Mouse (Mus musculus) limb, embryonic 10.5 days (tissue): ENCODE measurements around the gene Prf1. TPM values are rescaled to one million over a fixed set of nuclear protein-coding genes. Genes with fewer than 3 reads are reported as not detected.

Experiments used
- DNase-seq: peaks from one replicate; pipeline ENCODE4 v3.0.0-alpha.2; 2017; ENCODE audit warnings: low spot score
- H3K27ac ChIP-seq: fragments of 300-500 bp; sonication (generic); 2 replicates; pipeline ENCODE4 v1.5.1; 2016; ENCODE audit warnings: mild to moderate bottlenecking
- H3K27me3 ChIP-seq: fragments of 300-500 bp; sonication (generic); 2 replicates; pipeline ENCODE4 v1.6.1; 2016; ENCODE audit warnings: low read depth, mild to moderate bottlenecking; ENCODE audit not compliant: poor library complexity, severe bottlenecking
- H3K36me3 ChIP-seq: fragments of 300-500 bp; sonication (generic); 2 replicates; pipeline ENCODE4 v1.6.1; 2016; ENCODE audit warnings: mild to moderate bottlenecking, moderate library complexity
- H3K4me1 ChIP-seq: fragments of 300-500 bp; sonication (generic); 2 replicates; pipeline ENCODE4 v1.6.1; 2016
- H3K4me3 ChIP-seq: fragments of 300-500 bp; sonication (generic); 2 replicates; pipeline ENCODE4 v1.5.1; 2016; ENCODE audit warnings: mild to moderate bottlenecking, moderate library complexity
- H3K9me3 ChIP-seq: fragments of 300-500 bp; sonication (generic); replicated peaks from 2 replicates; pipeline ENCODE4 v1.6.1; 2016; ENCODE audit warnings: mild to moderate bottlenecking
- WGBS: fragments of 180-500 bp; shearing (Covaris S2); methylation state at CpG from one replicate; pipeline ENCODE4 v1.1.7; 2016; 5-methylcytosine and 5-hydroxymethylcytosine counted together
- polyA plus RNA-seq: library from polyadenylated mRNA; unstranded; fragments of >200 nt; fragmentation: Nextera tagmentation; extraction: Ambion mirVana; gene quantifications from 2 replicates; pipeline ENCODE4 v1.2.1, GENCODE M21; 2016

The Prf1 gene
- not detected in 2 replicates for polyA plus RNA-seq

DNA sequence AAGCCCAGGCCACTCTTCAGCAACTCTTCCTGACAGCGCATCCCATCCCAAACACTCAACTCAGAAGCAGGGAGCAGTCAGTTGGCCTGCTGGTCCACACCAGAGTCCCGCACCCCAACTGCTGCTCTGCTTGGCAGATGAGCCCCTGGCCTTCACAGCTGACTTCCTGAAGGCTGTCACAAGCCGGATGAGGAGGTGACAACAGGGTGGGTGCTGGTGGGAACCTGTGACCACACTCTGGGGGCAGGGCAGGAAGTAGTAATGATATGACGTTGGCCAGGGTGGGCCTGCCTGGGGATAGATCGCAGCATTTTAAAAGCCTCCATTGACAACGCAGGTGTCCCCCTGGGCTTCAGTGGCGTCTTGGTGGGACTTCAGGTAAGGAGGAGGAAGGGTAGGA lies at the start of gene Prf1:
Prf1 (plus strand) TSS at position 357 of the 400 bp plus-strand sequence.
- no peak for DNase-seq

DNA sequence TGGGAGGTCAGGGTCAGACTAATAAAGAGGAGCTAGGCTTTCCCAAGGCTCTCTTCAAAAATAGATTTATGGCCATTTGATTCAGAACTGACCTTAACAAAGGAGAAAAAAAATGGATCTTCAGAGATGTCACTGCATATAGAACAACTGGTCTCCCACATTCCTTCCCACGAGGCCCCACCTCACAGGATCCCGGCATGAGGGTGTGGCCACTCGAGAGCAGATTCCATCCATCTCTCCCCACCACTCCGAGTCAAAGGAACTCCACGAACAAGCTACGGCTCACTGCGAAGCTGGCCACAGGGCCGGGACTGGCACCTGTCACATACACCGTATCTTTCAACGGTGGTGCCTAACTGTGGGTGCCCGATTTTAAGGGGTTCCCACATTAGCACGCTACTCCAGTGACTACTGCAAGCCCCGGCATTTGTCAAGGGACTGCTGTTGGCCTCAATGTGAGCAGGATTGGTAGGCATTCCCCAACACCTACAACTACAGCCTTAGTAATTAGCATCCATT lies 49.0 kb upstream of the Prf1 start:
- DNase-seq, result no peak
- Histone ChIP-seq H3K9me3 (no peaks in the 10 kb centered on the region), H3K4me3 (no peak overlapping the region), H3K27me3 (no peaks in the 10 kb centered on the region), H3K36me3 (no peaks in the 10 kb centered on the region), H3K4me1 (peaks cover 12% of the 10 kb centered on the region), H3K27ac (no peak overlapping the region)
- WGBS, result 82% methylated on average over 13 of the region's 13 CpGs

More for the DNA sequence above, at the start of gene Prf1:
- H3K27ac ChIP-seq, result no peak within 1 kb of the TSS
- no peak within 1 kb of the TSS for H3K4me3 ChIP-seq
- H3K9me3 ChIP-seq, result no peaks in the 10 kb centered on the region
- H3K27me3 ChIP-seq, result 0 out of 2 replicates have a peak, but pooled peaks cover 4% of the 10 kb centered on the region
- no peaks in the 10 kb centered on the region for H3K4me1 ChIP-seq
- 81% methylated on average over 7 of the region's 7 CpGs for WGBS
- H3K36me3 ChIP-seq, result no peaks in the 10 kb centered on the region

DNA sequence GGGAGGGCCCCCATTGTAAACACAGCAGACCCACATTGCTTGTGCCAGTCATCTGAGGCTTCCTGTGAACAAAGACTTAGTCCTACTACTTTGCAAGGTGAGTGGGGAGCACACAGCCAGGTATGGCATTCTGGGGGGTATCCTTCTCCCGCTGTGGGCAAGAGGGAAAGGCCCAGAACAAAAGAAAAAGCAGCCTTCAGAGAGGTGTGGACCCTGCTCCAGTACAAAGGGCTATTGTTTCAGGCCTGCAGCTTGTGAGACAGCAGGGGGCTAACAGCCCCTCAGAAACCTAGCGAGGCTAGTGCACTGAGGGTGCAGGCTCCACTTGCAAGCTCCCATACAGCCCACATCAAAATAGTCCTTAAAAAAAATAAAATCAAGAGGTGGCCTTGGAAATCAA lies 47.7 kb upstream of the Prf1 start:
- Histone ChIP-seq H3K27ac (peak overlapping the region; percentile 78), H3K9me3 (no peaks in the 10 kb centered on the region), H3K4me1 (peaks cover 12% of the 10 kb centered on the region), H3K4me3 (no peak overlapping the region), H3K36me3 (no peaks in the 10 kb centered on the region), H3K27me3 (no peaks in the 10 kb centered on the region)
- no peak for DNase-seq
- 54% methylated on average over 2 of the region's 2 CpGs for WGBS

DNA sequence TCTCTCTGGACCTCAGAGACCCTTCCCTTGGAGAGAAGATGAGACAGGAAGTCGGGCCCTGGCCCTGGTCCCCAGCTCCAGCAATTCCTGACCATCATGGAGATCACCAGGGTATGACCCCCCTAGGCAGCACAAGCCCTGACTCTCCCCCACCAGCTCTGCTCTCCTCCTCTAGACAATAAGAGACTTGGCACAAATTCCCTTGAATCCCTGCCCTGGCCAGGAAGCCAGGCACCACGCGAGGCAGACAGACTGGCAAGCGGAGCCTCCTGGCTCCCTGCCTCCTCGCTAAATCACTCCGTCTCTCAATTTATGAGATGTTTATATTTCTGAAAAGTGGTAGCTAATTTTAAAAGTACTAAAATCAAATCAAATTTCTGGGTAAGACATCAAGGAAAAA lies 42.9 kb upstream of the Prf1 start:
- Histone ChIP-seq H3K27ac (no peak overlapping the region), H3K36me3 (no peaks in the 10 kb centered on the region), H3K9me3 (no peaks in the 10 kb centered on the region), H3K27me3 (no peaks in the 10 kb centered on the region), H3K4me1 (peaks cover 8% of the 10 kb centered on the region), H3K4me3 (no peak overlapping the region)
- 96% methylated on average over 6 of the region's 6 CpGs for WGBS
- no peak for DNase-seq

DNA sequence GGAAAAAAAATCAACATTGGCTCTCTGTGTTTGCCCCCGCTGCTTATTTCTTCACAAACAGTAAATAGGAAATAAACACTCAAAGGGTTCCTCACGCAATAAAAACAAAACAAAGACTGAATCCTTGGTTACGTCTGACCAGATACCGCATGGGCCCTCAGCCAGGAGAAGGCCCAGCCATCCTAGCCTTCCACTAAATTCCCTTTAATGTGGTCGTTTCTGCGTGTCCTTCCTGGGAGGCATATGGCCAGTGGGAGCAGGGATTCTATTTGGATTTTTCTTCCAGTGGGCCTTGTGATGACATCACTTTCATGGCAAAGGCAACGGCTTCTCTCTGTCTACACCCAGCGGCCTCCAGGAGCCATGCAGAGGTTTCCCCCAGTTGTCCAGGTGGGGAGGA lies 42.4 kb upstream of the Prf1 start:
- WGBS, result 86% methylated on average over 8 of the region's 8 CpGs
- Histone ChIP-seq H3K27me3 (no peaks in the 10 kb centered on the region), H3K36me3 (no peaks in the 10 kb centered on the region), H3K4me3 (no peak overlapping the region), H3K4me1 (0 out of 2 replicates have a peak, but pooled peaks cover 5% of the 10 kb centered on the region), H3K27ac (no peak overlapping the region), H3K9me3 (no peaks in the 10 kb centered on the region)
- no peak for DNase-seq

DNA sequence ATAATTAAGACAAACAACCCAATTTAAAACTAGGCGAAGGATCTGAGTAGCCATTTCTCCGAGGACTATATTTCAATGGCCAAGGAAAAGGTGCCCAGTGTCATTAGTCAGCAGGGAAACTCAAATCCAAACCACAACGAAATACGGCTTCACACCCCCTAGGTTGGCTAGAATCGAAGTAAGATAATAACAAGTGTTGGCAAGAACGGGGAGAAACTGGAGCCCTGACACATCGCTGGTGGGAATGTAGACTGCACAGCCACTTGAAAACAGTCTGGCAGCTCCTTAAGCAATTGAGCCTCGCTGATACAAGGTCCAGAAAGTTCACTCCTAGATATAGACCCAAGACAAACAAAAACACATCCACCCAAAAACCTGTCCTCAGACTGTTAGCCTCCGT lies 41.0 kb upstream of the Prf1 start:
- Histone ChIP-seq H3K4me3 (no peak overlapping the region), H3K27ac (no peak overlapping the region), H3K27me3 (no peaks in the 10 kb centered on the region), H3K9me3 (no peaks in the 10 kb centered on the region), H3K4me1 (0 out of 2 replicates have a peak, but pooled peaks cover 2% of the 10 kb centered on the region), H3K36me3 (no peaks in the 10 kb centered on the region)
- 88% methylated on average over 9 of the region's 9 CpGs for WGBS
- no peak for DNase-seq

DNA sequence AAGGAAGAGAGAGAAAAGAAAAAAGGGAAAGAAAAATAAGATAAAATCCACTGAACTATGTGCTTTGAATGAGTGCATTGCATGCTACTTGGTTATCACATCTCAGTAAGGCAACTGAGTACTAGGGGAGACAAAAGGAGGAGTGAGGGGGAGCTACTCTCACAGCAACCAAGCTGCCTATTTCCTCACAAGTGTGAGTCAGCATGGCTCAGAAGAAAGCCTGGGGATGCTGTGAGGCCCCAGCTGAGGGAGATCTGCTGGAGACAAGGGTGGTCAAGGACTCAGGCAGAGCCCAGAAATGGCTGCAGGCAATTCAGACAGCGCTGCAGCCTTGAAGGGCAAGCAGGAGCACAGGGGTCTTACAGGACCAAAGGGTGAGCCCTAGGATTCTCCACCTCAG lies 39.5 kb upstream of the Prf1 start:
- no peak for DNase-seq
- H3K27me3 ChIP-seq, result no peaks in the 10 kb centered on the region
- 88% methylated on average over 1 of the region's 1 CpGs for WGBS
- H3K4me1 ChIP-seq, result 0 out of 2 replicates have a peak, but pooled peaks cover 4% of the 10 kb centered on the region
- no peaks in the 10 kb centered on the region for H3K9me3 ChIP-seq
- H3K36me3 ChIP-seq, result no peaks in the 10 kb centered on the region
- H3K27ac ChIP-seq, result no peak overlapping the region
- no peak overlapping the region for H3K4me3 ChIP-seq

DNA sequence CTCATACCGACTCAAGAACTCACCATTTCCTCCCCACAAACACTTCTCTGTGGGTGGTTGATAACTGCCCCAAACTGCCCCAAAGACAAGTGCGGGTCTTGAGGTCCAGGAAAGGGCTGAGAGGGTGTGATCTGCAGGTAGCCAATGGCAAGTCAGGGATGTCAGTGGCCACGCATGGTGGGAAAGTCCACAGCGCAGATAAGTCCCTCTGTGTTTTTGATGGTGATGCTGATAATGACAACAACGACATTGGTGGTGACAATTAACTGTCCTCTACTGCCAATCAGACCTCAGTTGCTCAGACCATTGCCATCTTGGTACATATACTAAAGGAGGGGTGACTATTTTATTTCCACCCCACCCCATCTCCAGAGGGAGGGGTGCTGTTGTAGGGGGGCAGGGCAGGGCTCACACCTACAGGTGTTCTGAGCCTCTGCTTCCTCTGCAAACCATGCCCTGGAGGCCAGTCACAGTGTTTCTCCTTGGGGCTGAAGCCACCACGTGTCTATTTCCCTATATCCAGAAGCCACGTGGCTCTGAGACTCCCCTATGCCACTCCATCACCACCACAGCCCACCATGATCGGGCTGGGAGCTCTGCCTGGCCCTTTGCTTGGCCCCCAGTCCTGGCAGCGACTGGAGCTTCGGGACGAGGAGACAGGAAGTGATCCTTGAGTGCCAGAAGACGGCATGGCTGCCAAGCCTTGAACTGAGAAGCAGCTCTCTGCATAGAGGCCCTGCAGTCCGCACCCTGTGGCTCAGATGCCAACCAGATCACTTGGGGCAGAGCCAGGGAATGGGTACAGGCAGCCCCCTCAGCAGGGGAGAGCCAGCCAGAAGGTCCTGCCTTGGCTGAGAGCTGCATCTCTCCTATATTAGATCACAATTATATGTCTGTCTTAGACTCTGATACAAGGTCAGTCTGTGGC lies 36.1 kb upstream of the Prf1 start:
- Histone ChIP-seq H3K4me3 (no peak overlapping the region), H3K36me3 (no peaks in the 10 kb centered on the region), H3K27ac (0 out of 2 replicates have a peak overlapping the region, but pooled peaks have one; percentile 20), H3K27me3 (no peaks in the 10 kb centered on the region), H3K4me1 (0 out of 2 replicates have a peak, but pooled peaks cover 4% of the 10 kb centered on the region), H3K9me3 (no peaks in the 10 kb centered on the region)
- DNase-seq, result no peak
- WGBS, result 77% methylated on average over 13 of the region's 13 CpGs

DNA sequence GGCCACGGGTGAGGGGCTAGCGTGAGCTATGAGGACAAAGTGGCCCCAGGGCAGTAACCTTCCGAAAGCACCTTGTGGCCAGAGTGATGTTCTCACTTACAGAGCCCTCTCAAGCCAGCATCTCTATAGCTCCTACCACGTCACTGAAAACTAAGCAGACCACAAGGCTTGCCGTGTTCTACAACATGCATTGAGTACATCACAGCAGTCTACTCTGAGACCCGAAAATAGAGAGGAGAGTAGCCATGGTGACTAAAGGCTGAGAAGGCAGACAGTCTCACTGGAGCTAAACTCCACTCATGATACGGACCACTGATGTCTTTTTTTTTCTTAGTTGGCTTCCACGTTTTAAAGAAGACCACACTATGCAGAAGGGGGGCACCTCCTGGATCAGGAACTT lies 34.0 kb upstream of the Prf1 start:
- Histone ChIP-seq H3K27ac (no peak overlapping the region), H3K27me3 (no peaks in the 10 kb centered on the region), H3K4me1 (peaks cover 11% of the 10 kb centered on the region; the same call in 1 of the 2 replicates), H3K36me3 (no peaks in the 10 kb centered on the region), H3K9me3 (no peaks in the 10 kb centered on the region), H3K4me3 (no peak overlapping the region)
- DNase-seq, result no peak
- 87% methylated on average over 8 of the region's 8 CpGs for WGBS

DNA sequence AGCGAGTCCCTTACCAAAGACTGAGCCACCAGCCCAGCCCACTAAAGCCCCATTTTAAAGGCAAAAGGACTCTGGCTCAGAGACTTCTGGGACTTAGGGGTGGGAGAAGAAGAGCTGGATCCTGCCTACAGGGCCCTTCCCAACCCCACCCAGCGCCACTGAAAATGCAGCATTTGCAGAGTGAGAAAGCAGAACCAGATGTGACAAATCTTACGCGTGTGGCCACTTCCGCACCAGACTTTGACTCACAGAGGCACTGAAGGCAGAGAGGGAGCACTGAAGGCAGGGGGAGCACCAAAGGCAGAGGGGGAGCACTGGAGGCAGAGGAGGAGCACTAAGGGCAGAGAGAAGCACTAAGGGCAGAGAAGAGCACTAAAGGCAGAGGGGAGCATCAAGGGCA lies 30.3 kb upstream of the Prf1 start:
- DNase-seq, result no peak
- 81% methylated on average over 5 of the region's 5 CpGs for WGBS
- peaks cover 17% of the 10 kb centered on the region for H3K27me3 ChIP-seq

DNA sequence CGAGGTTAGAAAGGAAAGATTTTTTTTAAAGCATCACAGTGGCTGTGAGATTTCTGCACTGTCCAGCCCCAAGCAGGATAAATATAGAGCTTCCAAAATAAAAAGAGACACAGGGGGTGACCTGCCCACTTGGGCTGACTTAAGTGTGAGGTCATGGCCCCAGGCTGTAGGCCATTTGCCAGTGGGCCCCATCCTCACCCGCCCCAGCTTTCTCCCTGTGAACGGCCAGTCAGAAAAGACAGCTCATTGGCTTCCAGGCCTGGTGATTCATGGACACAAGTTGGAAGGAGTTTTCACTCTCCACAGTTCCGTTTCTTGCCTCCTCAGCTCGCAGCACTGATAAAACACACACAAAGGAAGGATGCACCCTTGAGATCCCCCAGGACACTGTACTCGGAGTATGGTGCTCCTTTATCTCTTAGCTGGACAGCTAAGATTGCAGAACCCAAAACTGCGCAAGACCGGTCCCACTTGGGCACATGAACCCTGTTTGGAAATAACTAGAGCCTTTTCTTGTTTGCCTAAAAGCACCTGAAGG lies 25.5 kb upstream of the Prf1 start:
- Histone ChIP-seq H3K9me3 (no peaks in the 10 kb centered on the region), H3K4me1 (peaks cover 40% of the 10 kb centered on the region), H3K27ac (no peak overlapping the region), H3K36me3 (no peaks in the 10 kb centered on the region), H3K27me3 (peaks cover 46% of the 10 kb centered on the region), H3K4me3 (peak overlapping the region; percentile 72; the same call in 1 of the 2 replicates)
- 49% methylated on average over 8 of the region's 8 CpGs for WGBS
- no peak for DNase-seq

More for the DNA sequence above, 30.3 kb upstream of the Prf1 start:
- Histone ChIP-seq H3K9me3 (no peaks in the 10 kb centered on the region), H3K4me1 (peaks cover 15% of the 10 kb centered on the region), H3K4me3 (no peak overlapping the region), H3K36me3 (no peaks in the 10 kb centered on the region), H3K27ac (no peak overlapping the region; the same call in 1 of the 2 replicates)

DNA sequence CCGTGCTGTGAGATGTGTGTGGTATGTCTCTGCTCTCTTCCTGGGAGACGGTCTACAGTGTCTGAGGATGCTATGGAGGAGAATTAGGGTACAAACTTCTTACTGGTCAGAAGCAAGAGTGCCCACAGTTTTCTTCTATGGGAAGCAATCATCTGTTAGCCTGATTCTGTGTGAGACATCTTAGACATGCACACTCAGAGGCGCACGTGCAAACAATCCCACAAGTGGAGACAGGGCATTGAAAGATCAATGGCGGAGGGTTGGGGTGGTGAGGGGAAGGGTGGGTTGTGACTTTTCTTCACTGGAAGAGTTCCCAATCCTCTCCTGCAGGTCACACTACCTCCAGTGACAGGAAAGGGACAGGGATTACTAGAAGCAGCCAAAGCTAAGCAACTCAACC lies 25.0 kb upstream of the Prf1 start:
- DNase-seq, result no peak
- 54% methylated on average over 5 of the region's 5 CpGs for WGBS
- no peaks in the 10 kb centered on the region for H3K9me3 ChIP-seq
- peaks cover 46% of the 10 kb centered on the region for H3K27me3 ChIP-seq
- H3K36me3 ChIP-seq, result no peaks in the 10 kb centered on the region
- H3K4me3 ChIP-seq, result peak overlapping the region; percentile 72
- H3K4me1 ChIP-seq, result peaks cover 35% of the 10 kb centered on the region
- H3K27ac ChIP-seq, result peak overlapping the region; percentile 87
